Mouse (Mus musculus) thymus, adult 2 months (tissue): ENCODE data around the gene Bcas2. TPM values are rescaled to one million over a fixed set of nuclear protein-coding genes. Genes with fewer than 3 reads are reported as not detected.

Experiments used
- DNase-seq: peaks from one replicate; pipeline ENCODE4 v3.0.0; 2021
- H3K27ac ChIP-seq: fragments of 200-500 bp; 2 replicates; pipeline ENCODE4 v1.5.1; 2012; ENCODE audit warnings: low read length, control low read depth; ENCODE audit not compliant: control insufficient read depth, insufficient read depth
- H3K27me3 ChIP-seq: fragments of 200-500 bp; 2 replicates; pipeline ENCODE4 v1.6.1; 2012; ENCODE audit warnings: mild to moderate bottlenecking, low read length, moderate library complexity, mixed read lengths; ENCODE audit not compliant: control insufficient read depth, insufficient read depth
- H3K36me3 ChIP-seq: fragments of 200-500 bp; 2 replicates; pipeline ENCODE4 v1.6.1; 2012; ENCODE audit warnings: mild to moderate bottlenecking, low read length, moderate library complexity; ENCODE audit not compliant: control insufficient read depth, insufficient read depth
- H3K4me1 ChIP-seq: fragments of 200-500 bp; replicated peaks from 2 replicates; pipeline ENCODE4 v1.6.1; 2012; ENCODE audit warnings: low read length; ENCODE audit not compliant: control insufficient read depth, insufficient read depth
- H3K4me3 ChIP-seq: fragments of 200-500 bp; 2 replicates; pipeline ENCODE4 v1.5.1; 2012; ENCODE audit warnings: mild to moderate bottlenecking, low read length, control low read depth, moderate library complexity; ENCODE audit not compliant: control insufficient read depth, insufficient read depth
- CTCF ChIP-seq: fragments of 200-500 bp; IDR thresholded peaks from 2 replicates; pipeline ENCODE4 v1.5.1; 2012; ENCODE audit warnings: mild to moderate bottlenecking, control low read depth, low read length, moderate library complexity, borderline replicate concordance; ENCODE audit not compliant: control insufficient read depth, poor library complexity, insufficient read depth; ENCODE audit errors: extremely low read depth
- POLR2A ChIP-seq: fragments of 200-500 bp; IDR thresholded peaks from 2 replicates; pipeline ENCODE4 v1.6.1; 2012; ENCODE audit warnings: mild to moderate bottlenecking, low read length, control low read depth, moderate library complexity; ENCODE audit not compliant: control insufficient read depth, poor library complexity, insufficient read depth; ENCODE audit errors: extremely low read depth
- WGBS: fragments of 180-500 bp; shearing (Covaris S2); methylation state at CpG from one replicate; pipeline ENCODE4 v1.1.7; 2018; 5-methylcytosine and 5-hydroxymethylcytosine counted together
- polyA plus RNA-seq: library from polyadenylated mRNA; depleted of rRNA; stranded (reverse); fragments of >200 nt; gene quantifications from 2 replicates; pipeline ENCODE4 v1.2.3, GENCODE M21; 2012; rRNA removed

Bcas2 gene
- polyA plus RNA-seq, result 38.5 and 39.0 TPM in 2 replicates

DNA sequence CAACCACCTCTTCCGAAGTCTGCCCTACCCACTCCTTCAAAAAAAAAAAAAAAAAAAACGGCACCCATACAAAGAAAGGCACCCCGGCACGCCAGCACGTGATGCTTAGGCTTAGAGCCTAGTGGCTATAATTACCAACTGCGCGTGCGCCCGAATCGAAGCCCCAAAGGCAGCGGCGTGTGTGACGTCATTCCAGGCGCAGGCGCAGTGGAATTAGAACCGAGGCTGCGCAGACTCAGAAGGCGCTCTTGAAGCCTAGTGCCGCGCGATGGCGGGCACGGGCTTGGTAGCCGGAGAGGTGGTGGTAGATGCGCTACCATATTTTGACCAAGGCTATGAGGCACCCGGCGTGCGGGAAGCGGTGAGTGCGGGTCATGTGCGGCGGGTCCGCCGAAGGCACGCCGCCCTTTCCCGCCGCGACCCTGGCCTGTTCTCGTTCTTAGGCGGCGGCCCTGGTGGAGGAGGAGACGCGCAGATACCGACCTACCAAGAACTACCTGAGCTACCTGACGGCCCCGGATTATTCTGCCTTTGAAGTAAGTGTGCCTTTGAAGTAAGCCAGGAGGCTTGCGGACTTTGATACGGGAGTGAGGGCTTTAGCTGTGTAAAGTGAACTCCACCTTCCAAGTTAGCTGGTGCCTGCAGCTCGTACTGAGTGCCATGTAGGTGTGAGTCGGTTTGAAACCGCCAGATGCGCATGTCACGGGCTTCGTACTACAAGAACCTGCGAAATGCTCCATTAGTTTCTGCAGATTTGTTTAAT, at the start of gene Bcas2:
Gene Bcas2 (plus strand): TSS at position 151 of the 763 bp plus-strand sequence.
- no peaks in the 10 kb centered on the region for H3K27me3 ChIP-seq
- WGBS, result under 1% methylated on average over 56 of the region's 56 CpGs
- H3K4me3 ChIP-seq, result peak within 1 kb of the TSS; percentile 90
- no peaks in the 10 kb centered on the region; the same call in 1 of the 2 replicates for H3K4me1 ChIP-seq
- peak; percentile 99 for DNase-seq
- no peak within 1 kb of the TSS for H3K27ac ChIP-seq
- H3K36me3 ChIP-seq, result peaks cover 23% of the 10 kb centered on the region
- TF ChIP-seq CTCF (peak; percentile 70), POLR2A (peak; percentile 97)

DNA sequence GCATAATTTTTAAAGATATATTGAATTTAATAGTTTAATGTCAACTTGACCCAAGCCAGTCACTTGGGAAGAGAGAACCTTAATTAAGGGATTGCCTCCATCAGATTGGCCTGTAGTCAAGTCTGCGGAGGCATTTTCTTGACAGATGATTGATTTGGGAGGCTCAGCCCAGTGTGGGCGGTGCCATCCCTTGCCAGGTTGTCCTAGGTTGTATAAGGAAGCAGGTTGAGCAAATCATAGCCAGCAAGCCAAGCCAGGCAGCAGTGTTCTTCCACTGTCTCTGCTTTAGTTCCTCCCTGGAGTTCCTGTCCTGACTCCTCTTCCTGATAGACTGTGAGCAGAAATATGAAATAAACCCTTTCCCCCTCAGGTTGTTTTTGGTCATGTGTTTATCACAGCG, 47.8 kb upstream of the Bcas2 start:
- Histone ChIP-seq H3K4me3 (no peak overlapping the region), H3K27ac (no peak overlapping the region), H3K27me3 (no peaks in the 10 kb centered on the region), H3K36me3 (no peaks in the 10 kb centered on the region), H3K4me1 (no peaks in the 10 kb centered on the region)
- TF ChIP-seq CTCF (no peak), POLR2A (no peak)
- no peak for DNase-seq
- 94% methylated on average over 3 of the region's 3 CpGs for WGBS

DNA sequence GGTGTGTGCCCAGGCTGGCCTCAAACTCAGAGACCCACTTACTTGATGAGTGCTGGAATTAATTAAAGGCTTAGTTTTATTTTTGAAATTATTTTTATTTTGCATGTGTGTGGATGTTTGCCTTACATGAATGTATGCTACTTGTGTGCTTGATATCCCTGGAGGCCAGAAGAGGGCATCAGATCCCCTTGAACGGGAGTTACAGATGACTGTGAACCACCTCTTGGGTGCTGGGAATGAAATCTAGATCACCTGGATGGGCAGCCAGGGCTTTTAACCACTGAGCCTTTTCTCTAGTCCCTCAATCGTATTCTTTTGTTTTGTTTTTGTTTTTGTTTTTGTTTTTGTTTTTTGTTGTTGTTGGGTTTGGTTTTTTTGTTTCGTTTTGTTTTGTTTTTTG, 45.3 kb upstream of the Bcas2 start:
- H3K36me3 ChIP-seq, result no peaks in the 10 kb centered on the region
- 93% methylated on average over 3 of the region's 3 CpGs for WGBS

DNA sequence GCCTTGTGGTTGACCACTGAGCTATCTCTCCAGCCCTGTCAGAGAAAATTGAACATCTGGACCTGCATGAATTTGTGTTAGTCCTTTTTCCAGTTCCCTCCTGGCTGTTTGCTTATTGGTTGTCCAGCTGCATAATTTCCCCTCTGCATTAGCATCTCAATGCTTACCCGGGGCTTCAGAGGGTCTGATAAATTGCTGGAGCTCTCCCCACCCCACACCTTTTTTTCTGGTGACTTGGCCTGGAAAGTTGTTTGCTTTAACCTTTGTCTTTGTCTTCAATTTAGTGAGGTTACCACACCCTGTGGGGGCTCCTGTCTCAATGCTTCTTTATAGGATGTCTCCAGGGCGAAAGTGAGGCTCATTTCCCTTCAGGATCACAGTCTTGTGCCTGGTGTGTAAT, 44.3 kb upstream of the Bcas2 start:
- H3K27me3 ChIP-seq, result no peaks in the 10 kb centered on the region
- no peak overlapping the region for H3K4me3 ChIP-seq
- TF ChIP-seq POLR2A (no peak), CTCF (no peak)
- H3K36me3 ChIP-seq, result no peaks in the 10 kb centered on the region
- DNase-seq, result no peak
- peaks cover 9% of the 10 kb centered on the region for H3K4me1 ChIP-seq
- H3K27ac ChIP-seq, result no peak overlapping the region
- 94% methylated on average over 2 of the region's 2 CpGs for WGBS

More for the DNA sequence above, 45.3 kb upstream of the Bcas2 start:
- Histone ChIP-seq H3K4me3 (no peak overlapping the region), H3K27ac (no peak overlapping the region), H3K4me1 (peaks cover 9% of the 10 kb centered on the region), H3K27me3 (no peaks in the 10 kb centered on the region)
- TF ChIP-seq CTCF (no peak), POLR2A (no peak)
- no peak for DNase-seq

DNA sequence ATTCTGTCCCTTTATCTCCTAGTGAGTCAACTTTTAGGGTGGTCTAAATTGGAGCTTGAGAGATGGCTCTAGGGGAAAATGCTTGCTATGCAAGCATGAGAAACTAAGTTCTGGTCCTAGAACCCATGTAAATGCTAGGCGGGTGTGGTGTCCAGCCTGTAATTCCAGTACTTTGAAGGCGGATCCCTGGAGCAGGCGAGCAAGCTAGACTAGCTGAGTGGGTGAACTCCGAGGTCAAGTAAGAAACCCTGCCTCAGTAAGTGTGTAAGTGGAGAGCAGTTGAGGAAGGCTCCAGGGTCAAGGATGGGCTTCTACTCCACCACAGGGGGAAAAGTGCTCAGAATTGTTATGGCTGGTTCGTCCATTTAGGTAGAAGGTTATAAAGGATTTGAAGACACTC, 43.7 kb upstream of the Bcas2 start:
- Histone ChIP-seq H3K27me3 (no peaks in the 10 kb centered on the region), H3K27ac (no peak overlapping the region), H3K4me3 (no peak overlapping the region), H3K4me1 (peaks cover 9% of the 10 kb centered on the region), H3K36me3 (no peaks in the 10 kb centered on the region)
- DNase-seq, result no peak
- TF ChIP-seq POLR2A (no peak), CTCF (no peak)
- 93% methylated on average over 5 of the region's 5 CpGs for whole genome bisulfite sequencing

DNA sequence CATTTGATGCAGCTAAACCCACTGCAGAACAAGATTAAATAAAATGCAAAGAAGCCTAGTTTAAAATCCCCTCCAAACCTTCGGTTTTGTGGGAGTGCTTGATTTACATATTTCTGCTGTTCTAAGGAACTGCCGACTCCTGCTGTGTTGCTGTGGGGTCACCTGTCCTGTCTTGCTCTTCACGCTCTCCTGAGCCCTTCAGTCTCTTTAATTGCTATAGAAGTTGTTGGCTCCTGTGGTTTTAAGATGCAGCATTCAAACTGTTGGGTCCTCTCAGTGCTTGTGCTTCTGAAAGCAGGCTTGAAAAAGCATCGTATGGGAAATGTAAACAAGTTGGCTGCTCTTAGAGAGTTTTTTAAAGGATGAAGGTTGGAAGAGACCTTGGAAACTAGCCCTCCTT, 43.2 kb upstream of the Bcas2 start:
- TF ChIP-seq CTCF (no peak), POLR2A (no peak)
- no peaks in the 10 kb centered on the region for H3K27me3 ChIP-seq
- no peaks in the 10 kb centered on the region for H3K36me3 ChIP-seq
- no peak for DNase-seq
- H3K27ac ChIP-seq, result no peak overlapping the region
- H3K4me3 ChIP-seq, result no peak overlapping the region
- peaks cover 9% of the 10 kb centered on the region for H3K4me1 ChIP-seq
- WGBS, result 62% methylated on average over 4 of the region's 4 CpGs
